Mouse (Mus musculus) A20 (cell line): ENCODE results near the gene Gnaq.
"Not testable (repeated sequence)": the region's sequence is repeated elsewhere in the genome, so short reads cannot be mapped to it uniquely, and the experiment has no call there.

Experiments used
- DNase-seq: peaks from one replicate; pipeline ENCODE4 v3.0.0-alpha.2; 2011; ENCODE audit warnings: low read depth, low spot score

The Gnaq gene

GRCm38 (mm10) chr19:16147446-16147845, 14.8 kb downstream of the Gnaq start:
- no peak for DNase-seq

GRCm38 (mm10) chr19:16149094-16149493, 16.5 kb downstream of the Gnaq start:
- DNase-seq, result peak; percentile 43

GRCm38 (mm10) chr19:16150328-16150727, 17.7 kb downstream of the Gnaq start:
- no peak for DNase-seq

- DNase-seq, result no peak
These were observed 21.2 kb downstream of the Gnaq start for GRCm38 (mm10) chr19:16153851-16154250.

- DNase-seq, result no peak
These were observed 21.8 kb downstream of the Gnaq start for GRCm38 (mm10) chr19:16154480-16154879.

GRCm38 (mm10) chr19:16157120-16157519, 24.5 kb downstream of the Gnaq start:
- no peak for DNase-seq

GRCm38 (mm10) chr19:16160759-16161158, 28.1 kb downstream of the Gnaq start:
- no peak for DNase-seq

GRCm38 (mm10) chr19:16161222-16161621, 28.6 kb downstream of the Gnaq start:
- DNase-seq, result no peak

- DNase-seq, result not testable (repeated sequence)
These were observed 31.8 kb downstream of the Gnaq start for GRCm38 (mm10) chr19:16164396-16164795.

GRCm38 (mm10) chr19:16167185-16167584, 34.6 kb downstream of the Gnaq start:
- DNase-seq, result no peak

GRCm38 (mm10) chr19:16168192-16168591, 35.6 kb downstream of the Gnaq start:
- no peak for DNase-seq

- DNase-seq, result no peak
These were observed 36.1 kb downstream of the Gnaq start for GRCm38 (mm10) chr19:16168653-16169198.

GRCm38 (mm10) chr19:16170724-16171123, 38.1 kb downstream of the Gnaq start:
- DNase-seq, result no peak

- no peak for DNase-seq
These were observed 41.1 kb downstream of the Gnaq start for GRCm38 (mm10) chr19:16173721-16174120.

- DNase-seq, result no peak
These were observed 43.8 kb downstream of the Gnaq start for GRCm38 (mm10) chr19:16176426-16176825.

- no peak for DNase-seq
These were observed 44.6 kb downstream of the Gnaq start for GRCm38 (mm10) chr19:16177139-16177727.

- no peak for DNase-seq
These were observed 48.6 kb downstream of the Gnaq start for GRCm38 (mm10) chr19:16181258-16181657.

- no peak for DNase-seq
These were observed 49.3 kb downstream of the Gnaq start for GRCm38 (mm10) chr19:16181852-16182475.

- no peak for DNase-seq
These were observed 51.1 kb downstream of the Gnaq start for GRCm38 (mm10) chr19:16183592-16184365.

GRCm38 (mm10) chr19:16186984-16187383, 54.4 kb downstream of the Gnaq start:
- no peak for DNase-seq

GRCm38 (mm10) chr19:16187952-16188351, 55.3 kb downstream of the Gnaq start:
- no peak for DNase-seq

GRCm38 (mm10) chr19:16189066-16189765, 56.6 kb downstream of the Gnaq start:
- DNase-seq, result no peak
